Mouse (Mus musculus) heart, postnatal 14 days (tissue): ENCODE measurements around the gene Nat10. TPM values are rescaled to one million over a fixed set of nuclear protein-coding genes. Genes with fewer than 3 reads are reported as not detected.
A peak's percentile ranks its signal among the peaks of the same experiment; 100 is the strongest.

Experiments
- DNase-seq, 2 experiments: peaks; one replicate each; pipeline ENCODE4 v3.0.0; 2021 to 2022
- intact Hi-C: fragments of 180-260 bp; cut with DNase I; formaldehyde crosslinking; loops from one replicate; pipeline ENCODE4 v1.15.1; 2025
- total RNA-seq, 2 experiments: library from RNA; stranded (reverse); gene quantifications; 2 replicates each; pipeline ENCODE4 v1.2.3; 2021

The Nat10 gene
- total RNA-seq, 2 experiments from 2014 or later: 14.5 to 16.7 TPM

DNA sequence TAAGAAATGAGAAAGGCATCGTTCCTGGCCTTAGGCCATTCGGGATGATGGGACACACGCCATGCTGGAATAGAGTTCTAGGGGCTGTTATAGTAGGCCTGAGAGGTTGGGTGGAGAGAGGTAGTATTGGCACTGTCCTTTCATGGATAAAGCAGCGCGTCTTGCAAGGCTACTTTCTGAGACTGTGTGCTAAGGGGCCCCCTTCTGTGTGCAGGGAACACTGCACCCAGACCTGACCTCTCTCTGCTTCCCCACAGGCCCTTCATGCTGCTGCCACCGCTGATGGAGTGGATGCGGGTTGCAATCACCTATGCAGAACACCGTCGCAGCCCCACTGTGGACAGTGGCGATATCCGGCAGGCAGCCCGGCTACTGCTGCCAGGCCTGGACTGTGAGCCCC lies 60.6 kb downstream of the Nat10 start:
- DNase-seq: peak in 1 of 2 experiments; percentile 17
- intact Hi-C loops: loop anchor here (5.0 kb wide), 1 partner anchor 133 kb away; the partner anchor contains the start of gene Abtb2

GRCm38 (mm10) chr2:103696177-103696576 lies 64.9 kb downstream of the Nat10 start:
- DNase-seq: peak; percentile 44 to 48
- intact Hi-C loops: no loop called here

DNA sequence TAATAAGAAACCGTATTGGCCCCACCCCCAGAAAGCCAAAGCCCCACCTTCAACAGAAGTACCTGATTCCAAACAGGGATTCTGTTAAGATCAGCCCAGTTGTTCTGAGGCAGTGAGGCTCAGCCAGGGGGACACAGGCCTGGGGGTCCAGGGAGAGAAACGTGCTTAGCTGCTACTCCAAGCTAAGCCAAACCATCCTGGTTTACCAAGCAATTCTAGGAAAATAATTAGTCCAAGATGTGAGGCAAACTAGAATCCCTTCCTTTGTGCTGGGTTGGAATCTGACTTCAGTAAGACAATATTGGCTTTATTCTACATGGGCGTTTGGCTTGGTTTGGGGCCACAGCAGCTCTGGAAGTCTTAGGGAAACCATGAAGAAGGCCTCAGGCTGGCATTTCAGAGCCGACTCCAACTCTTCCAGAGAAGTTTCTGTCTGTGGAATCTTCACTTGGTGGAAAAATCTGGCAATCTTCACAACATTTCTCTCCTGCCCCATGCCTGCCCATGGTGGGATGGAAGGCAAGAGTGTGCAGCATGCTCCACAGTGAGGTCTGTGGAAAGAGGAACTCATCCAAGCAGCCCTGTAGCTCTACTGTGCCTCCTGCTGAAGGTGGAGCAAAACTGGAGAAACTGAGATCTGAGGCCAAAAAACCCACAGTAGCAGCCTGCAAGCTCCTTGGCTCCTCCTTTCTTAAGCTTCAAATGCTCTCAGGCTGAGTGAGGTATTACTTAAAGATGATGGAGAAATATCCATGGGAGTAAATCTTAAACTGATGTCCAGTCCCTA lies 66.1 kb downstream of the Nat10 start:
- intact Hi-C loops: no loop called here
- DNase-seq: no peak

GRCm38 (mm10) chr2:103692810-103693209 lies 68.3 kb downstream of the Nat10 start:
- intact Hi-C loops: no loop called here
- DNase-seq: no peak

- intact Hi-C loops: no loop called here
- no peak for DNase-seq
Measured at GRCm38 (mm10) chr2:103691278-103691677, 69.8 kb downstream of the Nat10 start.

DNA sequence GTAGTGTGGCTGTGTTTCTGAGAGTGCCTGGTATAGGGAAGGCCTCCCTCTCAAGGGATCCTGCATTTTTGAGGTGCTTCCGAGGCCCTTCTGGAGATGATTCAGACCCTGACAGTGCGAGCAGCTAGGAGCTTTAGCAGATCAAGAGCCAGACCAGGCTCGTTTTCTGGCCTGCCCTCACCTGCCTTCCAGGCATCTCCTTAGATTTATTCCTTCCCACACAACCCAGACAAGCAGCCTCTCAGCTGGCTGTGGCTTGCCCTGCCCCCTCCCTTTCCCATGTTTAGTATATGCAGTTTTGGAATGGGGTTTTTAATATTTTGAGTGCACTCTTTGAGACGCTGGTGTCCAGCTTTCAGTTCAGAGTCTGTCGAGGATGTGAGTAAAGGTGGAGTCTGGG lies 70.2 kb downstream of the Nat10 start:
- intact Hi-C loops: no loop called here
- no peak for DNase-seq

DNA sequence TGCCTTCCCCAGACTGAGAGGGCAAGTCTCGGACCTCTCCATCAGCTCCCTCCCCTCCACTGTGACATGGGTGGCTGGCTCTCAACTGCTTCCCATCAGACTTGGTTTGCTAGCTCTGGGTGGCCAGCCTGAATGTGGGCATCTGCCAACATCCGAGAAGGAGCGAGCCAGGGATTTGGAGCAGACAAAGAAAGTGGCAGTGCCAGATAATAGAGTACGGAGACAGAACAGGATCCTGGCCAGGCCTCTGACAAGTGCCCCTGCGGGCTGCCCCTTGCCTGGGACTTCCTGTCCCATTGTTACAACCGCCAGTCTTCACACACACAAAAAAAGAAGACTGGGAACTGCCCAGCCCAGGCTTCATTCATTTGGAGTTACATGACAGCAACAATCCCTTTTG lies 70.6 kb downstream of the Nat10 start:
- intact Hi-C loops: no loop called here
- DNase-seq: peak; percentile 48 to 63

DNA sequence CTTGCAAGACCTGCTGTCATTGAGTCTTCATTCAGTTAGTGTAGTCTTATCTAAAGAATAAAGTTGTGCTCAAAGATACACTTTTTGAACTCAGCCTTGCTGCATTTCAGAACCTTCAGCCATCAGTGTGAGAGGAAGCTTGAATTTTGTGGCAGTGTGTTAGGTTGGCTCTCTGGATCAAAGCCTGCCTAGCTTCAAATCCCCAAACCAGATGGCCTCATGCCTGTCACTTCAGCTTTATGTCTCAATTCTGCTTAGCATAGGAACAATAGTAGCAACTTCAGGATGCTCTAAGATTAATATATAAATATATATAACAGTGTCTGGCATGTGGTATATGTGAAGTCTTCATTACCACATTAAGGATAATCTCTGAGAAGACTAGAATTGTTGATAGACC lies 73.2 kb downstream of the Nat10 start:
- DNase-seq: no peak
- intact Hi-C loops: no loop called here

DNA sequence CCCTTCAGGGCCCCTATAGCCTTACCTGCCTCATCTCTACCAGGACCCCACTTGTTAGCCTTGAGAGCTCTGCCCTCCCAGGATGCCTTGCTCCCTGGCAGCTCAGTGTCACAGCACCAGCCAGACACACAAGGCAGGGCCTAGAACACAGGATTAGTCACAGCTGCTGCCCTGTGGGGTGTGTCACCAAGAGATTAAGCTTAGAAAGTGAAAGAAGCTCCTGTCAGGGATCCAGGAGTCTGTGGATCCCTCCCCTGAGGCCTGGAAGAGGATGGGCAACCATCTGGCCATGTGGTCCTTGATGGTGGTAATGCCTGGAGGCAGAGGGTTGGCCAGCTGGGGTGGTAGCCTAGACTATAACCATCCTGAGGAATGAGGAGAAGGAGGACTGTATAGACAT lies 73.9 kb downstream of the Nat10 start:
- intact Hi-C loops: no loop called here
- DNase-seq: no peak

DNA sequence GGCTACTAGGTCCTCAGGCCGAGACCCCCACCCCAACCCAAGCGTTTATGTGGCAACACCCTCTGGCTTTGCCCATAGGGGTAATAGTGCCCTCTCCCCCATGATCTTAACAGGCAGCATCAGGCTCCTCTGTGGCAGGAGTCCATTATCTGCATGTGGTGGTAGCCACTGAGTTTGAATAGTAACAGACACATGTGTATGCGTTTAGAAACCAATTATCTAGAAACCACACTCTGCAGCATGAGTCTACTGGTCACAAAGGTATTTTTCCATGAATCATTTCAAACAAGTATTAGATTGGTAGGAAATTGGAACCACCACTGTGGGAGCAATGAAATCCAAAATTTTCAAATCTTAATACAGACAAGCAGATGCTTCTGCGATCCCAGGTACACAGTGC lies 75.5 kb downstream of the Nat10 start:
- DNase-seq: no peak
- intact Hi-C loops: no loop called here

- intact Hi-C loops: no loop called here
- DNase-seq: peak; percentile 26 to 32
Measured at GRCm38 (mm10) chr2:103684926-103685577, 76.0 kb downstream of the Nat10 start.

DNA sequence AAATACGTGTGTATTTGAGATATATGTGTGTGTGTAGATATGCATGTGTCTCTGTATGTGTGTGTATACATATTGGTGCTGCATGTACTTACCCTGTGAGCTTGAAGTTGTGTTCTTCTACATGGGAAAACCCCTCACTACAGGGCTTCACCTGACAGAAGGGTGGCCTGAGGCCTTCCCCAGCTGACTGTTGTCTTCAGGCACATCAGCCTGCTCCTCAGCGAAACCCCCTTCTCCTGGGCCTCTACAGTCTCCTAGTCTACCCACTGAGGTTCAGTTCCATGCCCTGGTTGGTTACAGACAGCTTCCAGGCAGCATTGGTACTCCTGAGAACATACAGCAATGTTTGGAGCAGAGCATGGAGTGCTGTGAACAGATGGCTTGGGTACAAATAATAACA lies 76.6 kb downstream of the Nat10 start:
- no peak for DNase-seq
- intact Hi-C loops: no loop called here

DNA sequence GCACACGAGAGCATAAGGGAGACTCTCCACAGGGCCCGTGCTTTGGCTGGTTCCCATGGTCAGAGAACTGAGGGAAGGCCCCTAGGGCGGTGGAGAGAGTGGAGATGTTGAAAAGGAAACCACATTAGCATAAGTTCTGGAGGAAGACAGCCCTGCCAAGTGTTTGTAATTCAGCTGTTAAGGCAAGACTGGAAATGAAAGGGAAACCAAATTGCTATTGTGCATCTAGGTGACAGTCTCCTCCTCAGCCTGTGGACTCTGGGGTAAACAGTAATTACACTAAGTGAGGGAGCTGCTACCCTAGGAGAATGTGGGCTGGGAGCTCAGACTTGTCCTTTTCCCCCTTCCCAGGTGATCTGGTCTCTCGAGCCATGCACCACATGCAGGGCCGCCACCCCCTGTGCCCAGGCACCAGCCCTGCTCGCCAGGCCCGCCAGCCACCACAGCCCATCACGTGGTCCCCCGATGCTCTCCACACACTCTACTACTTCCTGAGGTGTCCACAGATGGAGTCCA lies 78.1 kb downstream of the Nat10 start:
- intact Hi-C loops: no loop called here
- DNase-seq: no peak

DNA sequence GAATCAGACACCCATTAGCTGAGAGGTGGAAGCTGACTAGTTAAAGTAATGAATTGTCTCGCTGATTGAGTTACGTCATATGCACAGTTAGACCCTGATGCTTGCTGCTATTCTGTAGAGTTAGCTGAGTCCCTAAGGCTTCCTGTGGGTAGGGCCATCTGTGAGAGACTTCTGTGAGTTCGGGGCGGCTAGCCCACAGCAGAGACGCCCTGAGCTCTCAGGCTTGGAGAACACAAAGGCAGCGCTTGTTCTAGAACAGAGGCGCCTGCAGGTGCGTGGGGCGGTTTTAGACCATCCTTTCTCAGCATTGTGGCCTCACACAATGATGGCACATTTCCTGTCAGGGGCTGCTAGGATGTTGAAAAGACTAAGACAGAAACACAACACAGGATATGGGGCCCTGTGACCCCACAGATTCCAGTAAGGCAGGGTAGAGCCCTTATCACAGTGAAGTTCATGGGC lies 78.8 kb downstream of the Nat10 start:
- no peak for DNase-seq
- intact Hi-C loops: no loop called here

GRCm38 (mm10) chr2:103681149-103681548 lies 79.9 kb downstream of the Nat10 start:
- no peak for DNase-seq
- intact Hi-C loops: no loop called here

DNA sequence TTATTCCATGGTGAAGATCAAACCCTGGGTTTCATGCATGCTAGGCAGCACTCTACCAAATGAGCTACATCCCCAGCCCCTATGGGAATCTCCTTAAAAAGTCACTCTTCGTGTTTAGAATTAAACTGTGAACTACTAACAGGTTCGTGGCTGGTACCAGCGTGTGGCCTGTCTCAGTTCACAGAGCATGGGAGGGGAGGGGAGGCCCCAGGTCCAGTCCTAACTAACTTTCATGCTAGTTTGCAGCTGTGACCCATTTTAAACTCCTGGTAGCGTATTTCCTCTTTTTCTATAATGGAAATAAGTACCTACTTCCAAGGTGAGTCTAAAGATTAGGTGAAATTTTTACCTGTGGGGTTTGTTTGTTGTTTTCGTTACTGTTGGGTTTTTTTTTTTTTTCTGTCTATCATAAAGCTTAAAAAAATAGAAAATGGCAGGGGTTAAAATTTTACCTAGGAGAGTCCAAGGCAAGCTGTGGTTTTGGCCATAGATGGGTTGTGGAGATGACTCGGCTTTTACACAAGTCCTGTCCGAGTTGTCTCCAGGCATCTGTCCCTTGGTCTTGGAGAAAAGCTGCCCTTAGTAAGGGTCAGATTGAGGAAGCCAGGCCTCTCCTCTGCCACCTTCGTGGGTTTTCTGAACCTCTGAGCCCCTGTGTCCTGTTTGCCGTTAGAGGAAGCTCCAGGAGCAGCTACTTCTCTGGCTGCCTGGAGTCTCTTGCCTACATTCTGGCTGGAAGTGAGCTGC lies 80.5 kb downstream of the Nat10 start:
- no peak for DNase-seq
- intact Hi-C loops: no loop called here

GRCm38 (mm10) chr2:103678433-103678832 lies 82.6 kb downstream of the Nat10 start:
- intact Hi-C loops: no loop called here
- no peak for DNase-seq

- DNase-seq: no peak
- intact Hi-C loops: no loop called here
Measured at GRCm38 (mm10) chr2:103677614-103678369, 83.3 kb downstream of the Nat10 start.

DNA sequence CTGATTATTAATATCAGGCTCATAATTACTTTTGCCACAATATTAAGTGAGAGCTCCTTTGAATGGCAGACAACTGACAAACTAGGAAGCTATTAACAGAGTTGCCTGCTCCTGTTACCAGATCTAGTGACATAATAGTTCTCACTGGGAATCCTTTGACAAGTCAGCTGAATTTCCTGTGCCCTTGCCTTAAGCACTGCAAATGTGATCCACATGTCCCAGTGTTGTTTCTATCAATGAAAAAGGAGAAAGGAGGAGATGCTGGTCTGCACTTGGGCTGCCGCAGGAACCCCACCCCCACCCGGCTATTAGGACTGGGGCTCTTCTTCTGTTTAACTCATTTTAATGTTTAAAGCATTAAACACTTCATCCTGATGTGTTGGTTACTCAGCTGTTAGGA lies 84.3 kb downstream of the Nat10 start:
- DNase-seq: no peak
- intact Hi-C loops: no loop called here

DNA sequence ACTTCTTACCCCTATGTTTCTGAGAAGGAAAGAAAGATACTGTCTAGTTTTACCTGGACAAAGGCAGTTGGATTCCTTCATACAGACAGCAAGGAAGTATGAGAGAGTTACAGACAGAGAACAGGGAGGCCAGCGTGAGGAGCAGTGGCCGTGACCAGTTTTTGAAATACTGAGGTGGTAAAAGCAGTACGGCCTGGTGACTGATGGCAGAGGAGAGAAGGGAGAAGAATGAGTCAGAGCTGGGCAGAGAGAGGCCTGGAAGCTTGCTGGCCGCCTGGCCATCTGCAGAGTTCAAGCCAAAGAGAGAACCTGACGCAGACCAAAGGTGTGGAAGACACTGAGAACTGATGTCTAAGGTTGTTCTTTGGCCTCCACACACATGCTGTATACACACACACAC lies 85.7 kb downstream of the Nat10 start:
- intact Hi-C loops: no loop called here
- no peak for DNase-seq
